19 mouse cellular contexts compared by ENCODE assay signal in the genomic region with DNA sequence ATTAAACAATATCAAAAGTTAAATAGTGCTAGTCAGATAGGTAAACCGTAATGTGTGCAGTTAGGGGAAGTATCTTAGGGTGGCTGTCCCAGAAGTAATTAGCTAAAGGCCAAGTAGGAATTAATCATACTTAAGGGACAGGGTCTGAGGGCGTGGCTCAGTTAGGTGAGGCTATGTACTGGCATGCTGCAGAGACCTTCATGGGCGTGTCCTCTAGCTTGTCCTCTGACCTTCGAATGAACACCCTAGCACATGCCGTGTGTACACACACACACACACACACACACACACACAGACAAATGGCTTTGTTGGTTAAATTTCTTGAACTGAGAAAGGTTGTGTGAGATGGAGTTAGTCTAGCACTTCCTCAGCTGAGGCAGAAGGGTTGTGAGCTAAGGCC. TPM values are rescaled to one million over a fixed set of nuclear protein-coding genes. Genes with fewer than 3 reads are reported as not detected.
DNase-seq lines count a peak whose midpoint lies in the region; ATAC-seq and TF ChIP-seq lines count a peak whose summit lies in the region.
"Had no signal": no experiment of that assay in that cellular context is flagged by ENCODE, and none has a peak within 500 bp of the region (broad histone marks: within the 10 kb centered on the region; RNA-seq: fewer than 3 reads in every experiment).

No protein-coding gene starts in this region.

- H3K9ac ChIP-seq in heart, embryonic 11.5 days (ENCODE audit: low read depth, low read length): no peak overlapping the region
- no peak overlapping the region for H3K9ac ChIP-seq in liver, postnatal 0 days (replicated peaks)
- H3K9ac ChIP-seq in liver, embryonic 16.5 days (ENCODE audit: low read depth, low read length): no peak overlapping the region
- H3K9ac ChIP-seq: embryonic facial prominence, embryonic 12.5 days; forebrain, embryonic 12.5 days; hindbrain, embryonic 15.5 days had no signal

- H3K4me1 ChIP-seq in heart, embryonic 11.5 days (ENCODE audit: control insufficient read depth, insufficient read depth, low read length): 0 out of 2 replicates have a peak, but pooled peaks cover 2% of the 10 kb centered on the region
- peaks cover 16% of the 10 kb centered on the region for H3K4me1 ChIP-seq in liver, postnatal 0 days (ENCODE audit: insufficient read depth)
- H3K4me1 ChIP-seq in liver, embryonic 16.5 days (ENCODE audit: control insufficient read depth, low read depth, low read length): peaks cover 32% of the 10 kb centered on the region

- intact Hi-C loops in heart, postnatal 14 days (cut with DNase I): no loop called here

- DNase-seq in heart, postnatal 14 days: no peak
- peak; percentile 56 for DNase-seq in liver
- DNase-seq in liver, postnatal 0 days: no peak
- peak; percentile 24 for DNase-seq in R1 (ENCODE audit: low read depth, low spot score)
- DNase-seq in lung, postnatal 4 days: no peak
- DNase-seq in adrenal gland, postnatal 10 days: no peak
- DNase-seq: adrenal gland, adult 2 months; adrenal gland, postnatal 36 days; cerebellum, adult 2 months; cerebellum, postnatal 10 days; gastrocnemius, postnatal 14 days; heart, postnatal 36 days had no signal

- H3K4me2 ChIP-seq in heart, embryonic 11.5 days: no peak overlapping the region
- no peak overlapping the region for H3K4me2 ChIP-seq in liver, postnatal 0 days (ENCODE audit: low read depth, low read length)
- H3K4me2 ChIP-seq in liver, embryonic 16.5 days (ENCODE audit: low read depth, low read length): no peak overlapping the region
- H3K4me2 ChIP-seq: embryonic facial prominence, embryonic 12.5 days; forebrain, embryonic 12.5 days; hindbrain, embryonic 15.5 days had no signal

- ATAC-seq in heart, embryonic 11.5 days (replicated peaks; ENCODE audit: insufficient number of reproducible peaks, low FRiP score, low TSS enrichment): 0 out of 2 replicates have a peak, but pooled peaks have one; percentile 47
- ATAC-seq in liver, postnatal 0 days: no peak
- ATAC-seq in liver, embryonic 16.5 days (ENCODE audit: low read depth): peak; percentile 47; the same call in 1 of the 2 replicates
- ATAC-seq: forebrain, embryonic 16.5 days; Patski had no signal

- no peak for TF ChIP-seq CTCF in liver, postnatal 0 days (IDR thresholded peaks at IDR 0.05; ENCODE audit: low read depth)

- H3K4me3 ChIP-seq in heart, embryonic 11.5 days (ENCODE audit: low read depth, low read length): no peak overlapping the region
- H3K4me3 ChIP-seq in liver, postnatal 0 days (ENCODE audit: low read depth, low read length): no peak overlapping the region
- no peak overlapping the region for H3K4me3 ChIP-seq in liver, embryonic 16.5 days (ENCODE audit: low read depth, low read length)
- H3K4me3 ChIP-seq: embryonic facial prominence, embryonic 12.5 days; forebrain, embryonic 12.5 days; hindbrain, embryonic 15.5 days had no signal

- WGBS in heart, embryonic 11.5 days (ENCODE audit: insufficient replicate concordance): 86% methylated on average over 5 of the region's 5 CpGs
- 61% methylated on average over 5 of the region's 5 CpGs for WGBS in liver, postnatal 0 days (ENCODE audit: insufficient replicate concordance)
- WGBS in liver, embryonic 16.5 days (ENCODE audit: insufficient replicate concordance): 53% methylated on average over 5 of the region's 5 CpGs

- TF ChIP-seq EP300 in liver, postnatal 0 days (IDR thresholded peaks at IDR 0.05; ENCODE audit: low read depth): no peak

- H3K9me3 ChIP-seq in heart, embryonic 11.5 days (replicated peaks; ENCODE audit: control insufficient read depth, low read length): no peaks in the 10 kb centered on the region
- H3K9me3 ChIP-seq in liver, postnatal 0 days (ENCODE audit: low read length): no peaks in the 10 kb centered on the region
- no peaks in the 10 kb centered on the region for H3K9me3 ChIP-seq in liver, embryonic 16.5 days (replicated peaks; ENCODE audit: control insufficient read depth, low read length)
- H3K9me3 ChIP-seq: embryonic facial prominence, embryonic 12.5 days; forebrain, embryonic 12.5 days; hindbrain, embryonic 15.5 days had no signal

- H3K27ac ChIP-seq in heart, embryonic 11.5 days (ENCODE audit: low read depth, low read length): no peak overlapping the region
- no peak overlapping the region for H3K27ac ChIP-seq in liver, postnatal 0 days (ENCODE audit: low read depth)
- no peak overlapping the region for H3K27ac ChIP-seq in liver, embryonic 16.5 days (ENCODE audit: low read length)
- H3K27ac ChIP-seq: embryonic facial prominence, embryonic 12.5 days; forebrain, embryonic 12.5 days; hindbrain, embryonic 15.5 days had no signal

- no peaks in the 10 kb centered on the region for H3K36me3 ChIP-seq in heart, embryonic 11.5 days (ENCODE audit: control insufficient read depth, insufficient read depth, low read length)
- H3K36me3 ChIP-seq in liver, postnatal 0 days (replicated peaks; ENCODE audit: insufficient read depth, low read length): no peaks in the 10 kb centered on the region
- H3K36me3 ChIP-seq in liver, embryonic 16.5 days (ENCODE audit: control insufficient read depth, insufficient read depth): no peaks in the 10 kb centered on the region
- H3K36me3 ChIP-seq: embryonic facial prominence, embryonic 12.5 days; forebrain, embryonic 12.5 days; hindbrain, embryonic 15.5 days had no signal

- H3K27me3 ChIP-seq in heart, embryonic 11.5 days (ENCODE audit: control insufficient read depth, insufficient read depth, low read length): no peaks in the 10 kb centered on the region
- H3K27me3 ChIP-seq in liver, postnatal 0 days (ENCODE audit: insufficient read depth, low read length): no peaks in the 10 kb centered on the region
- H3K27me3 ChIP-seq in liver, embryonic 16.5 days (ENCODE audit: control insufficient read depth, insufficient read depth, low read depth, low read length): no peaks in the 10 kb centered on the region; the same call in 1 of the 2 replicates
- H3K27me3 ChIP-seq: embryonic facial prominence, embryonic 12.5 days; forebrain, embryonic 12.5 days; hindbrain, embryonic 15.5 days; Patski had no signal

RNA-seq across cellular contexts. Expression of gene Pik3cb, which starts 19.5 kb away (rescaled TPM):
- polyA plus RNA-seq in heart, embryonic 11.5 days (2014; fragmentation: Nextera tagmentation; extraction: Ambion mirVana): 1.3 and 2.5 TPM in 2 replicates
- total RNA-seq in heart, postnatal 14 days (2021): 10 to 100 TPM in 1 of 2 experiments, 1 to 10 TPM in 1; 9.7 to 10.1 TPM
- 2.0 and 2.3 TPM in 2 replicates for polyA plus RNA-seq in liver, postnatal 0 days (2015; fragmentation: Nextera tagmentation; extraction: Ambion mirVana)
- 1.7 and 1.8 TPM in 2 replicates for polyA plus RNA-seq in liver, embryonic 16.5 days (2015; fragmentation: Nextera tagmentation; extraction: Ambion mirVana)
- total RNA-seq in adrenal gland, postnatal 10 days (2021): 10 to 100 TPM in 1 of 2 experiments, 1 to 10 TPM in 1; 10.0 to 10.6 TPM

Comparison
In these comparisons a context has a peak if more than half of its experiments do, and no peak if none do; other contexts are left out.
1. DNase-seq: peak in liver (single experiment) and R1 (single experiment); none in heart, postnatal 14 days (0 of 2), liver, postnatal 0 days (single experiment), lung, postnatal 4 days (0 of 2) and adrenal gland, postnatal 10 days (single experiment).